Mouse (Mus musculus) heart, postnatal 0 days (tissue): Measurements from ENCODE around the gene 9330182L06Rik. TPM values are rescaled to one million over a fixed set of nuclear protein-coding genes. Genes with fewer than 3 reads are reported as not detected.

Experiments used
- ATAC-seq: fragments of 200-750 bp; cut with Nextera tagmentation; 2 replicates; pipeline ENCODE4 v1.8.0; 2017; ENCODE audit warnings: low read depth, moderate number of reproducible peaks, moderate library complexity; ENCODE audit not compliant: insufficient read depth
- DNase-seq: peaks from one replicate; pipeline ENCODE4 v3.0.0-alpha.2; 2016; ENCODE audit warnings: low spot score
- H3K27ac ChIP-seq: fragments of 300-500 bp; sonication (generic); 2 replicates; pipeline ENCODE4 v1.5.1; 2014; ENCODE audit warnings: low read depth, mild to moderate bottlenecking
- H3K27me3 ChIP-seq: fragments of 300-500 bp; sonication (generic); 2 replicates; pipeline ENCODE4 v1.6.1; 2014; ENCODE audit warnings: low read length, mixed read lengths; ENCODE audit not compliant: control insufficient read depth, insufficient read depth
- H3K36me3 ChIP-seq: fragments of 300-500 bp; sonication (generic); replicated peaks from 2 replicates; pipeline ENCODE4 v1.6.1; 2014; ENCODE audit warnings: low read length, mixed read lengths; ENCODE audit not compliant: control insufficient read depth, insufficient read depth
- H3K4me1 ChIP-seq: fragments of 300-500 bp; sonication (generic); 2 replicates; pipeline ENCODE4 v1.6.1; 2014; ENCODE audit warnings: antibody characterized with exemption; ENCODE audit not compliant: control insufficient read depth, insufficient read depth
- H3K4me2 ChIP-seq: fragments of 300-500 bp; sonication (generic); 2 replicates; pipeline ENCODE4 v1.6.1; 2014; ENCODE audit warnings: low read depth, mild to moderate bottlenecking, low read length, moderate library complexity
- H3K4me3 ChIP-seq: fragments of 300-500 bp; sonication (generic); 2 replicates; pipeline ENCODE4 v1.5.1; 2014; ENCODE audit warnings: low read depth, low read length
- H3K9ac ChIP-seq: fragments of 300-500 bp; sonication (generic); replicated peaks from 2 replicates; pipeline ENCODE4 v1.6.1; 2014; ENCODE audit warnings: low read depth, low read length, mixed read lengths
- H3K9me3 ChIP-seq: fragments of 300-500 bp; sonication (generic); replicated peaks from 2 replicates; pipeline ENCODE4 v1.6.1; 2016; ENCODE audit warnings: low read length; ENCODE audit not compliant: control insufficient read depth
- CTCF ChIP-seq: IDR thresholded peaks from 2 replicates; pipeline ENCODE4 v1.5.1; 2016; ENCODE audit warnings: antibody characterized with exemption, control low read depth, low read depth
- EP300 ChIP-seq: IDR thresholded peaks from 2 replicates; pipeline ENCODE4 v1.6.1; 2016; ENCODE audit warnings: antibody characterized with exemption, low read depth
- WGBS: fragments of 180-500 bp; shearing (Covaris S2); extraction: QIAGEN DNeasy Blood & Tissue Kit; methylation state at CpG from one replicate; pipeline ENCODE4 v1.1.7; 2014; 5-methylcytosine and 5-hydroxymethylcytosine counted together
- polyA plus RNA-seq: library from polyadenylated mRNA; unstranded; fragments of >200 nt; fragmentation: Nextera tagmentation; extraction: Ambion mirVana; gene quantifications from 2 replicates; pipeline ENCODE4 v1.2.1, GENCODE M21; 2015
- total RNA-seq: library from RNA; depleted of rRNA; stranded (reverse); fragments of >200 nt; gene quantifications from 2 replicates; pipeline ENCODE4 v1.2.3, GENCODE M21; 2014; ENCODE audit warnings: low replicate concordance; rRNA removed

Gene 9330182L06Rik
- total RNA-seq (1.2 and 1.6 TPM in 2 replicates), polyA plus RNA-seq (0.33 and 0.40 TPM in 2 replicates)

- no peaks in the 10 kb centered on the region for H3K36me3 ChIP-seq
- peaks cover 23% of the 10 kb centered on the region; the same call in 1 of the 2 replicates for H3K27me3 ChIP-seq
- peak within 1 kb of the TSS; percentile 40 for H3K9ac ChIP-seq
- H3K4me2 ChIP-seq: peak within 1 kb of the TSS; percentile 98
- WGBS: 2% methylated on average over 33 of the region's 47 CpGs
- ATAC-seq (peak; percentile 67), DNase-seq (peak; percentile 21)
- no peaks in the 10 kb centered on the region for H3K9me3 ChIP-seq
- 0 out of 2 replicates have a peak, but pooled peaks cover 4% of the 10 kb centered on the region for H3K4me1 ChIP-seq
- TF ChIP-seq CTCF (no peak), EP300 (no peak)
- H3K27ac ChIP-seq: no peak within 1 kb of the TSS
- H3K4me3 ChIP-seq: peak within 1 kb of the TSS; percentile 70
Measured at GRCm38 (mm10) chr5:9265586-9266279, at the start of gene 9330182L06Rik. Gene 9330182L06Rik, plus strand, starts transcription at chr5:9266118.

GRCm38 (mm10) chr5:9227456-9228008 lies 38.4 kb upstream of the 9330182L06Rik start:
- Histone ChIP-seq H3K4me2 (no peak overlapping the region), H3K4me1 (no peaks in the 10 kb centered on the region), H3K27ac (no peak overlapping the region), H3K9ac (no peak overlapping the region), H3K36me3 (no peaks in the 10 kb centered on the region), H3K9me3 (no peaks in the 10 kb centered on the region), H3K4me3 (no peak overlapping the region), H3K27me3 (no peaks in the 10 kb centered on the region)
- no peak for DNase-seq
- ATAC-seq: no peak
- no peak for TF ChIP-seq EP300
- TF ChIP-seq CTCF: no peak
- 70% methylated on average over 4 of the region's 4 CpGs for whole genome bisulfite sequencing

DNA sequence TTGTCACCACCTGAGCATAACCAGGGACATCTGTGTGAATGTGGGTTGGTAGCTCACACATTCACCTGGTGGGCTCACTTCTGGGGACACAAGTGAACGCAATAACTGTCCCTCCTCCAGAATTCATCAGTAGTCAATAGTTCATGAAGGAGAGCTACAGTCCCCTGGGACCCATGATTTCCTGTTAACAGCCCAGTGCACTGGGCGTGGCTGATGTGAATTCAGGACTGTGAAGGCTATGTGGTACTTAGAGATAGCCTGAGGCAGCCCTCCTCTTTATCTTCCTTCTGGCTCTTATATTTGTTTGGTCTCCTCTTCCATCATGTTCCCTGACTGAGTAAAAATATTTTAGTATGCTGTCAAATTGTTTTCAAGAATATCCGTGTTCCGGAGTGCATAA lies 1.6 kb upstream of the 9330182L06Rik start:
- H3K9me3 ChIP-seq: no peaks in the 10 kb centered on the region
- H3K4me1 ChIP-seq: 0 out of 2 replicates have a peak, but pooled peaks cover 4% of the 10 kb centered on the region
- H3K27ac ChIP-seq: no peak overlapping the region
- no peak overlapping the region for H3K4me2 ChIP-seq
- no peak overlapping the region for H3K4me3 ChIP-seq
- peaks cover 23% of the 10 kb centered on the region; the same call in 1 of the 2 replicates for H3K27me3 ChIP-seq
- H3K36me3 ChIP-seq: no peaks in the 10 kb centered on the region
- no peak for TF ChIP-seq EP300
- no peak for TF ChIP-seq CTCF
- no peak for DNase-seq
- H3K9ac ChIP-seq: no peak overlapping the region
- ATAC-seq: no peak
- WGBS: 59% methylated on average over 4 of the region's 4 CpGs

DNA sequence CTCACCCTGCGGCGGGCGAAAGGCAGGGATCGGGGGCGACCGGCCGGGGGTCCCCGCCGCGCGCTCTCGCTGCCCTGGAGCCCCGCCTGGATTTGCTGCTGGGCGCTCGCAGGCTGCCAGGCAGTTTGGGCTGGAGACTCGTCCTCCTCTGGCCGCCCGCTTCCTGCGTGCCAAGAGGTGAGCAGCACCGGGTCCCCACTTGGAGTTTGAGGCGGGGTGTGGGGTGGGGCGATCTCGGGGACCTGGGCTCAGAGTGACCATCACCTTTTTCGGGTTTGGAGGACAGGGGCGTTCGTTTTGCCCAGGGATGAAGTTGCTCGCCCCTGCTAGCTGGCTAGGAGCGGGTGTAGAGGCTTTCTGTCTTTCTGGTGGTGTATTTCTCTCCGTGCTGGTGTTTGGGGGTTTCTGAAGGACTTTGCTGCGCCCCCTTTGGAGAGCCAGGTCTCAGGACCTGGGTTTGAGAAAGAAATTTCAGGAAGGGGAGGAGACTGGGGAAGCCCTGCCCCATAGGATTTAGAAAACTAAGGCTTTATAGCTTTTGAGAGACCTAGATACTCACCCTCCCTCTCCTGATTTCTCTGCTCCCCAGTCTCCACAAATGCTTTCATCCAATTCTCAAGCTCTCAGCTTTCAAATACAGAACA lies 484 bp downstream of the 9330182L06Rik start:
- no peak overlapping the region for H3K27ac ChIP-seq
- H3K4me1 ChIP-seq: 0 out of 2 replicates have a peak, but pooled peaks cover 4% of the 10 kb centered on the region
- peaks cover 23% of the 10 kb centered on the region; the same call in 1 of the 2 replicates for H3K27me3 ChIP-seq
- H3K4me2 ChIP-seq: peak overlapping the region; percentile 98
- H3K9ac ChIP-seq: peak overlapping the region; percentile 40
- 2% methylated on average over 29 of the region's 30 CpGs for WGBS
- DNase-seq: no peak
- no peak; the same call in 1 of the 2 replicates for ATAC-seq
- no peaks in the 10 kb centered on the region for H3K9me3 ChIP-seq
- H3K36me3 ChIP-seq: no peaks in the 10 kb centered on the region
- TF ChIP-seq EP300 (no peak), CTCF (no peak)
- peak overlapping the region; percentile 70 for H3K4me3 ChIP-seq

- H3K4me3 ChIP-seq: no peak overlapping the region
- H3K27me3 ChIP-seq: peaks cover 17% of the 10 kb centered on the region; the same call in 1 of the 2 replicates
- 0 out of 2 replicates have a peak, but pooled peaks cover 4% of the 10 kb centered on the region for H3K4me1 ChIP-seq
- H3K36me3 ChIP-seq: no peaks in the 10 kb centered on the region
- H3K9me3 ChIP-seq: no peaks in the 10 kb centered on the region
- H3K4me2 ChIP-seq: no peak overlapping the region
- H3K9ac ChIP-seq: no peak overlapping the region
- no peak for ATAC-seq
- TF ChIP-seq EP300 (no peak), CTCF (no peak)
- DNase-seq: no peak
- 73% methylated on average over 3 of the region's 3 CpGs for WGBS
- H3K27ac ChIP-seq: no peak overlapping the region
Measured at GRCm38 (mm10) chr5:9269666-9270065, 3.7 kb downstream of the 9330182L06Rik start.
